Mouse (Mus musculus): ENCODE data around the gene Wwp2.

Gene Wwp2

DNA sequence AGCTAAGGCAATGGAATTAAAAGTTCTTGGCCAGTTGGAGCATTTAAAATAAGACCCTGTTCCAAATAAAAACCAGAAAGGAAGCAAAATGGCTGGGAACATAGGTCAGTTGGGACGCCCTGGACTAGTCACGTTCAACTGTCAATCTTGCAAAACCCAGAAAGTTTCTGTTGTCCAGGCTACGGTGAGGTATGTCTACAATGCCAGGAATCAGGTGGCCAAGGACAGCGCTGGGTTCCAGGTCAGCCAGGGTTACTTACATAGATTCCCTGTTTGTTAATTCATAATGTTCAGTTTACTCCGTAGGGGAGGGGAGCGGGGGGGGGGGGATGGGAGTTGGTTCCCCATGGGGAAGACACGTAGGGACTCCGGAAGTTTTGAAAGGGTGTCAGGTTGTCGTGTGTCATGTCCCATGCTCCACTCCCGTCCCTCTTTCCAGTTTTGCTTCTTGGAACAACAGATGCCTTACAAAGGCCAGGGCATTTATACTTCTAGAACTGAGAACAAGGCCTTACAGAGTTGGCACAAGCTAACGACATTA is 674 bp upstream of the Wwp2 start:
- in situ Hi-C loops (cut with MboI): no loop called here

DNA sequence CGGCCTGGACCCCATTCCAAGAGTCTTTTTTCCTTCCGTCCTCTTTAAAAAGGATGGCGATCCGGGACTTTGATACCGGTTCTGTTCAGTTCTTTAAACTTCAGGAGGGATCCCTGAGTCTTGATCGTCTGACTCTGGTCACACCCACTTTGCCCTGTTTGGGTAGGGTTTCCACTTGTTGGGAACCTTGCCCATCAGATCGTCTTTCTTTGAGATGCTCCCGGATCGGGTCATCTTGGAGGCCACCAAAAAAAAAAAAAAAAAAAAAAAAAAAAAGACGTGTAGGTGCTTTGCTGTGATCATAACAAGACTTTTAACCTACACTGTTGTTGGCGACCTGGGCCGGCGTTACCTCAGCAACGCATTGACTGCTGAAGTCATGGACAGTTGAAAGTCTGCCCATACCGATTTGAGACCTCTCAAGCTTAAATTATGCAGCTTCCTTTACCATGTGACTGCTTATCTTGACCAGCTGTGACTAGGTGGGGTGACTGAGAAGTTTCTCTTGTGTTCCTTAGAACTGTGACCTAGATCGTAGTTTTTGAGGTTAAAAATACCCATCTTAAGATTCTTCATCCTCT is 766 bp downstream of the Wwp2 start:
- in situ Hi-C loops (cut with MboI): no loop called here

DNA sequence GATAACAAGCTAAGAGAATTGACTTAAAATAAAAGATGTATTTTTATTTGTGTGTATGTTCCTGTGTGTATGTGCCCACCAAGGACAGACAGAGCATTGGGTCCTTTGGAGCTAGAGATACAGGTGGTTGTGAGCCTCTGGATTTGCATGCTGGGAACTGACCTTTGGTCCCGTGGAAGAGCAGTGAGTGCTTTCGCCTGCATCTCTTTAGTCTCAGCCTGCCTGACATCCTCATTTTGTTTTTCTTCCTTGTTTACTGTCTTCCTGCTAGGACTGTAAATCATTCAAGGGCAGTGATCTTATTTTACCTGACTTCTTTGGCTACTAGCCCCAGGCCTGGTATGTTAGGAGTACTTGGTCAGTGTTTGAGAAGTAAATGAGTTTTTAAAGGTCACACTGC is 1.5 kb downstream of the Wwp2 start:
- in situ Hi-C loops (cut with MboI): no loop called here

DNA sequence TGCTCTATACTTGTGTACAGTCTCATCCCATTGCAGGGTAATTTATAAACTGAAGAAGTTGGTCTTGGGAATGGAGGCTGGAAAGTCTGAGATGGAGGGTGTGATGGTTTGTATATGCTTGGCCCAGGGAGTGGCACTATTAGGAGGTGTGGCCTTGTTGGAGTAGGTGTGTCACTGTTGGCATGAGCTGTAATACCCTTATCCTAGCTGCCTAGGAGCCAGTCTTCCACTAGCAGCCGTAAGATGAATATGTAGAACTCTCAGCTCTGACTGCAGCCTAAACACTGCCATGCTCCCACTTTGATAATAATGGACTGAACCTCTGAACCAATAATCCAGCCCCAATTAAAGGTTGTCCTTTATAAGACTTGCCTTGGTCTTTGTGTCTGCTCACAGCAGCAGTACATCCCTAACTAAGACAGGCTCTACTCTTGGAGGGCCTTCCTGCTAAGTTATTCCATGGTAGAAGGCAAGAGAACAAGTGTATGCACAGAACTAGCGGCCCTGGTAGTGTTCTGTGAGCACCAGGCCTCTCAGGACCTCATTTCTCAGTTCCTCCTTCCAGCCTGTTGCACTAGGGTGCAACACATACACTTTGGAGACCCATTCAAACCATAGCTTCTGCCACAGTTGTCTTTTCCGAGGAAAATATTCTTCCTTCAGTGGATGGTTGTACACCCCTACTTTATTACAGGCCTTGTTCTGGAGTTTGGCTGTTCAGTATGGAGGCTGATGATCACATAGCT is 3.9 kb downstream of the Wwp2 start:
- in situ Hi-C loops (cut with MboI): no loop called here

DNA sequence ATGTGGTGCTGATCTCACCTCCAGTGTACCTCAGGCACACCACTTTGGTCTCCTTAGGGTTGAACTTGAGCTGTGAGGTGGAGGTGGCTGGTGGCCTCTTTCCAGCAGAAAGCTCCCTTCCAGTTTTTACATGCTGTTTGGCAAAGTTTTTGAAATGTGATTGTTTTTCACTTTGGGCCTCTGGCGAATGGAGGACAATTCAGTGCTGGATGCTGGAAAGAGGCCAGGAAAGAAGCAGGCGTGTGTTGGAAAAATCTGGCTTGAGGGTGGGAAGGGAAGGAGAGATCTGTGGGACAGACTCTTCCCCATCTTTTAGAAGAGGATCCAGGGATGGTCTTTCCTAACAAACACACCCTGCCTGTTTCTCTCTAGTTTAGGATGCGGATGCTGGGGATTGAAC is 8.5 kb downstream of the Wwp2 start:
- in situ Hi-C loops (cut with MboI): no loop called here

DNA sequence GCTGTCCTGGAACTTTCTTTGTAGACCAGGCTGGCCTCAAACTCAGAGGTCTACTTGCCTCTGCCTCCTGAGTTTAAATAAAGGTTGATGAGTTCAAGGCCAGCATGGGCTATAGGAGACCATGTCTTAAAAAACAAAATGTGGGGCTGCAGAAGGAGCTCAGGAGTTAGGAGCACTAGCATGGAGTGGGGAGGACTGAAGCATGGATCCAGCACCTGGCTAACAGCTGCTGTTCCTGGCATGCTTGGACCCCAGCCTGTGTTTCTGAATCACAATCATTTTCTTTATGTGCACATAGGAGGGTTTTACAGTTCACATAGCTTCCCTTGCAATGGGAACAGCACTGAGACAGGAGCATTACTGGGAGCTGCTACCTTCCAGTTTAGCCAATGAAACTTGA is 11.5 kb downstream of the Wwp2 start:
- in situ Hi-C loops (cut with MboI): no loop called here

DNA sequence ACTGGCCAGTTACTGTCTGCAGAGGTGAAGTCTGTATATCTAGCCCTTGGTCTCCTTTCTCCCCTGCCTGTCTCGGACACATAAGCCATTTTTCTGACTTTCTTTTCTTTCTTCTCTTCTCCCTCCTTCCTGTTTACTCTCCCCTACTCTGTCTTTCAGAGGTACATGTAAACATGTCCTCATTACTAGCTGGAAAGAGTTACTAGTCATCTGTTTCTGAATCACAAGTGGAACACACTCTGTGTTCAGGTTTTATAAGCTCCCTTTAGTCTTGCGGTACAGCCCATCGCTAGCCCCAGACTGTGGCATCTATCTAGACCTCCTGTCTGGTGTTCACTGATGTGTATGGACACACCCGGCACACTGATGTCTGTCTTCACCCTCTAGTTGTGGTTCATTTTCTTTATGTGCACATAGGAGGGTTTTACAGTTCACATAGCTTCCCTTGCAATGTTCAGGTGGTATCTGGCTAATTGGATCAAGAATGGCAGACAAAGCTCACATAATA is 12.3 kb downstream of the Wwp2 start:
- in situ Hi-C loops (cut with MboI): no loop called here

DNA sequence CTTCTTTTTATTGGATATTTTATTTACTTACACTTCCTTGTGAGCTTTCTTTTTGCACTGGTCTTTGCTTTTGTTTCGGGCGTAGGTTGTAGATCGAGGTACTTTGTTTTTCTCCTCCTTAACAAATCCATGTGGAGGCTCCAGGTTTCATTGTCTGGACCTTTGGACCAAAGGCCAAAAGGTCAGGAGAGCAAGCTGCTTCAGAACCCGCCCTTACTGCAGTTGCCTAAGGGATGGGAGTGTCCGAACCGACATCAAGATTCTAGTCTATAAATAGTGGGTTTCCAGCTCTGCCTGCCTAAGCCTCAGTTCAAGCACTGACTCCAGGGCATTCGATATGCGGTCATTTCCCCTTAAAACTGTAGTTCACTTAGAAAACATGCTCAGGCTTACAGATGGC is 13.0 kb downstream of the Wwp2 start:
- in situ Hi-C loops (cut with MboI): no loop called here

DNA sequence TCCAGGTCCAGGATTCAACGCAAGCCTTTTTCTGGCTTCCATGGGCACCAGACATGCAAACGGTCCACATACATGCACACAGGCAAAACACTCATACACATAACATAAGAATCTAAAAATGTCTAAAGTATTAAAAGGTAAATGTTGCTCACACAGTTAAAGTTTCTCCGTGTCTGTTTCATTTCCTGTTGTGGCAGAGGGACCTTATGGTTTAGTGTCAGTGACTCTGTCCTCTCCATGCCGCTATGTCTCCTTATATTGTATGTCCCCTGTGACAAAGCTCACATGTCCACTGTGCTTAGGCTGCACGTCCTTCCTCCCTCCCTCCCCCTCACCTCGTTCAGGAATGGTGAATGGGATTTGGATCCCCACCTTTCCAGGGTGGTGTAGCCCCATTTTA is 13.5 kb downstream of the Wwp2 start:
- in situ Hi-C loops (cut with MboI): no loop called here

DNA sequence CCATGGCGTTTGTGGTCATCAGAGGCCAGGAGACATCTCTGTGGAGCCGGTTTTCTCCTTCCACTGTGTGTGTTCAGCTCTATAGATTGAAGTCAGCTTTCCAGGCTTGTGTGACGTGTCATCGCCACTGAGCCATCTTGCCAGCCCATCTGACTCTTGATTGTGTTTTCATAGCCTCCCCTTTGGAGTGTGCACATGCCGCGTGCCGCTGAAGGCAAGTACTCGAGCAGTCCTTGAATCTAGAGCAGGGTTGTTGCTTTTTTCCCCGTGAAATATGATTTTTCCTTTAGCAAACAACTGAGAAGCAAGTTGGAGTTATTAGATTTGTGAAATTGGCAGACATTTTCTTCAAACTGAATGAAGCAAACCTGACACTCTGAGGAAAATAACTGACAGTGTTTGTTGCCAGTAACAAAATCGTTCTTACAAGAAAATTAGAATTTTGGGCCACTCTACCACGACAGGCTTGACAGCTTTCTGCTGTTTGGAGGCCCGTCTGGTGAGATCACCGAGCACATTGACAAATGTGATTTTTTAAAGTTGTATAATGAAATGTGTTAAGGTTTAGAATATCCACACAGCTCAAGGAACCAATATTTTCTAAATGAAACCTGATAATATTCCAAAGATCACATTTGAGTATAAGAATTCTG is 15.4 kb downstream of the Wwp2 start:
- in situ Hi-C loops (cut with MboI): no loop called here

DNA sequence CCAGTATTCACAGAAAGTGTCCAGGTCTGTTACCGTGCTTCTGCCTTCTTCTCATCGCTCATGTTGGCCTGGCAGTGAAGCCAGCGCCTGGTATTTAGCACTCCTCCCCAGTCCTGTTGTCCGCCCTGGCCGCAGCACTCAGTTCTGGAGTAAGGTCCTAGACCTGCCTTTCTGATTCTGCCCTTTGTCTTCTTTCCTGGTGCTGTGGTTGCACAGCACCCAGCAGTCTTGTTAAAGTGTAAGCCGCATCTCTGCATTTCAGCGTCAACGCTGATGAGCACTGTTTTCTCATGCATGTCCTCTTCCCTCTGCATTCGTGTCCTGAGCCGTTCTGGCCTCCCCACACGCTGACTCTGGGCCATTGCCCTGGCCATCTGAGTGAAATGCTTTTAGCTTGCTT is 17.2 kb downstream of the Wwp2 start:
- in situ Hi-C loops (cut with MboI): no loop called here

DNA sequence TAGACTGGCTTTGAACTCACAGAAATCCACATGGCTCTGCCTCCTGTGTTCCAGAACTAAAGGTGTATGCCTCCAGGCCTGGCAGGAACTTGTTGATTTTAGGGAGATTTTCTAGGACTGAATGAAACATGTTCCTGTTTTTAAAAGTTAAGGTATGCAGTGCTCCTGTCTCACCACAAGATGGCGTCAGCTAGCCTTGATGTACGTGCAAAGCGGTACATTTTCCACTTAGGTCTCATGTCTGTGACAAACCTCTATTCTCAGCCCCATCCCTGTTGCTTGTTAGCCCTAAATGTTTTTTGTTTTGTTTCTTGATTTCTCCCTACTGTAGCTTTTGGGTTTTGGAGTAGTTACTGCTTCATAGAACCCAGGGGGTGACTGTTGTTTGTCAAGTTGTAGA is 19.1 kb downstream of the Wwp2 start:
- in situ Hi-C loops (cut with MboI): no loop called here

DNA sequence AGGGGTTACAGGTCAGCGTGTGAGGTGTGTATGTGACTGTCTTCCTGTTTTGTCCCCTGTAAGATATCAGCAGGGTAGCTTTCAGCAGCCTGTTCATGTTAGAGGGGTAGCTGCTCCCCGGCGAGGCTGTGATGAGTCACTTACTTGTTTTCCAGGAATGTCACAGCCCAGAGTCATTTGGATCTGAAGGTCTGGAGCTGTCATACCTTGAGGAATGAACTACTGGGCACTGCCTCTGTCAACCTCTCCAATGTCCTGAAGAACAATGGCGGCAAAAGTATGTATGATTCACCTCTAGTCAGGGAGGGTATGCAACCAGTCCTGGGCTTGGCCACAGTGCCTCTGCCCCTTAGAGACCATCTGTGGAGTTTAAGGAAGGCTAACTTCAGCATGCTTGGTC is 21.6 kb downstream of the Wwp2 start:
- in situ Hi-C loops (cut with MboI): no loop called here

DNA sequence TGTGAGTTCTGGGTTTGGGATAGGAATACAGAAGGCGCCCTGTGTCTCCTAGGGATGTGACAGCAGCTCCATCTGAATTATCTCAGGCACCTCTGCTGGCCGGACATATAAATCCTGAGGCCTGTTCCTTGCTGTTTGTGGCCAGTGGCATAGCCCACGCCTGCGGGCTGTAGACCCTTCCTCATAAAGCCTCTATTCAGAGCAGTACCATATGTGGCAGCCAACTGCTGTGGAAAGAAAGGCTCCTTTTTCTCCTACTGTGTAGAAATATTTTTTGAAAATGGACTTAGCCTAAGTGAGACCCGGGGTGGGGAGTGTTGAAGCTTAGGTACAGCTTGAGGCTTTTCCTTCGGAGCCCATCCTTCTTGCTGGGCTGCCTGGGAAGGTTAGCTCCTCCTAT is 22.1 kb downstream of the Wwp2 start:
- in situ Hi-C loops (cut with MboI): no loop called here

DNA sequence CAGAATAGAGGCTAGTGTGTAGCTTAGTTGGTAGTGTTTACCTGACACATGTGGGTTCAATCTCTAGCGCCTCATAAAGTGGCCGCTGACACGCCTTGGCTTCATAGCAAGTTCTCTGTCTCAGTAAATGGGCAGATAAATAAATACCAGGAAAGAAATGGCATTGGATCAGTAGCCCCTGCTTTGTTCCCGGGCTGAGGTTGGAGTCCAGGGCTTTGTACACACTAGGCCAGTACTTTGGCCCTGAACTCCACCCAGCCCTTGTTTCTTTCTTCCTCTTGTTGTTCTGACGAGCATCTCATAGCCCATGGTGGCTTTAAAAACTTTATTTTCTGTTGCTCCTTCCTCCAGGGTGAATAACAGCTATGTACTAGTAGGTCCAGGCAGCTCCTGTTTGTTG is 26.3 kb downstream of the Wwp2 start:
- in situ Hi-C loops (cut with MboI): loop anchor here (10.0 kb wide), 1 partner anchor 112 kb away; no protein-coding TSS in a partner anchor

DNA sequence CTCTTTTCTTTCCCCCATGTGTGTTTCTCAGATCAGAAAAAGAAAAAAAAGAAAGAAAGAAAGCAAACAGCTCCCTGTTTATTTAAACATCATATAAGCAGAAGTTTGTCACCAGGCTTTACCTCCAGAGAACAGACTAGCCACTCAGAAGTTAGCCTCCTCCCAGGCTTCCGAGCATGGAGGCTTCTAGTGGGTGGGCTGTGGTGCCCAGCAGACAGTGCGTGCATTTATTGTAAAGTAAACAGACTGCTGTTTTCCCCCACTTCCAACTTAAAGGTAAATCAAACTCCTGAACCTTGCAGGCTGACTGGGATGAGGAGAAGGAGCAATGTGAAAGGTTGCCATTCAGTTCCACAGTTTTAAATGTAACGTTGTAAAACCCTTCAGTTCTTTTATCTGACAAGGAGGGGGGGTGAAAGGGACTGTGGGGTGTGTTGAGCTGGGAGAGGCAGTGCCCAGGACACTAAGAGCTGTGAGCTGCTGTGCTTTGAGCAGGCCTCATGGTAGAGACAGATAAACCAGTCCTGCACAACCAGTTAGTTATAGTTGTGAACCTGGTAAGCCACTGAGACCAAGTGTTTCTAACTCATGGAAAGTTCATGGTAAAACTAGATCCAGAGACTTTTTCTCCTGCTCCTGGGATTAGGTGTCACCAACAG is 29.3 kb downstream of the Wwp2 start:
- in situ Hi-C loops (cut with MboI): loop anchor here (10.0 kb wide), 1 partner anchor 109 kb away; no protein-coding TSS in a partner anchor

DNA sequence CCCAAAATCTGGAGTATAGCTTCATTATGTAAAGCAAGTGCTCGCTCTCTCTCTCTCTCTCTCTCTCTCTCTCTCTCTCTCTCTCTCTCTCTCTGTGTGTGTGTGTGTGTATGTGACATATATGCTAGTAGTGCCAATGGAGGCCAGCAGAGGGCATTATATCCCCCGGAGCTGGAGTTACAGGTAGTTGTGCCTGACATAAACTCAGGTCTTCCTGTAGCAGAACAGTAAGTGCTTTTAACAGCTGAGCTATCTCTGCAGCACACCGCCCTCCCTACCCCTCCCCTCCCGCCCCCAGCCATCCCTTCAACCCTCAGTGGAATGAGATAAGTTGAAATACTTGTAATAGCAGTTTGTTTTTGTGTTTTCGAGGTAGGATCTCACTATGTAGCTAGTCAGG is 30.5 kb downstream of the Wwp2 start:
- in situ Hi-C loops (cut with MboI): loop anchor here (10.0 kb wide), 1 partner anchor 108 kb away; no protein-coding TSS in a partner anchor

DNA sequence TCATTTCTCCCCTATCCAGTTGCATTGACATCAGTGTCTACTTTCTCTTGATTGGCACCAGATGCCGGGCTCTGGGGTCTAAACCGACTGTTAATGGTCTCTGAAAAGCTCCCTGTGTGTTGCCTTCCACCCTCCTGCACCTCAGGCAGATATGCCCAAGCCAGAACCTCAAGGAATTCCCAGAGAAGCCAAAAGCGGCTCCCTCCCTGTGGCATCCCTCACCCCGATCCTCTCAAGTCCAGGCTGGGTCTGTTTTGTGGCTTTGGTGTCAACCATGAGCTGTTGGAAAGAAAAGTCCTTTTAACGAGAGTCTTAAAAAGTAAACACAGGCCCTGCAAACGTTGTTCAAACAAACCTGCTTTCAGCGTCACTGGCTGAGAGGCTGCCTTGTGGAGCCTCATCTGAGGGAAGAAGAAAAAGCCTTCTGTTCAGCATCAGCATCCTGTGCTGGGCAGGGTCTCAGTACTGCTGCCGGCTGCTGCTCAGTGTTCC is 32.7 kb downstream of the Wwp2 start:
- in situ Hi-C loops (cut with MboI): loop anchor here (10.0 kb wide), 1 partner anchor 106 kb away; no protein-coding TSS in a partner anchor

DNA sequence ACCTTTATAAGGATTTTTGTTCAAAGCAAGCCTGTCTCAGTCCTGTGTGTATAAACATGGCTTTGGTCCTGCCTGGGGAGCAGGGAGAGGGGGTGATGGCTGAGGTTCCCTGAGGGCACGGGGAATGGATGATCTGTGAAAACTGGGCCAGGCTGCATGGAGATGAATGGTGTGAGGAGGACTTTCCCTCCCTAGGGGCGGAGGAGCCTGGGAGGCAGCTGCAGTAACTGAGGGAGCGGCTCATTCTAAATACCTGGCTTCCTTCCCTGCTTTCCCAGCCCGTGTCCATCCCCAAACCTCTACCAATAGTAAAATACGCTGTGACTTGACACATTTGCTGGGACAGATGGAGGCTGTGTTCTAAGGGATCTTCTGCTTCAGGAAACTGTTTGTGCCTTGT is 34.1 kb downstream of the Wwp2 start:
- in situ Hi-C loops (cut with MboI): no loop called here

DNA sequence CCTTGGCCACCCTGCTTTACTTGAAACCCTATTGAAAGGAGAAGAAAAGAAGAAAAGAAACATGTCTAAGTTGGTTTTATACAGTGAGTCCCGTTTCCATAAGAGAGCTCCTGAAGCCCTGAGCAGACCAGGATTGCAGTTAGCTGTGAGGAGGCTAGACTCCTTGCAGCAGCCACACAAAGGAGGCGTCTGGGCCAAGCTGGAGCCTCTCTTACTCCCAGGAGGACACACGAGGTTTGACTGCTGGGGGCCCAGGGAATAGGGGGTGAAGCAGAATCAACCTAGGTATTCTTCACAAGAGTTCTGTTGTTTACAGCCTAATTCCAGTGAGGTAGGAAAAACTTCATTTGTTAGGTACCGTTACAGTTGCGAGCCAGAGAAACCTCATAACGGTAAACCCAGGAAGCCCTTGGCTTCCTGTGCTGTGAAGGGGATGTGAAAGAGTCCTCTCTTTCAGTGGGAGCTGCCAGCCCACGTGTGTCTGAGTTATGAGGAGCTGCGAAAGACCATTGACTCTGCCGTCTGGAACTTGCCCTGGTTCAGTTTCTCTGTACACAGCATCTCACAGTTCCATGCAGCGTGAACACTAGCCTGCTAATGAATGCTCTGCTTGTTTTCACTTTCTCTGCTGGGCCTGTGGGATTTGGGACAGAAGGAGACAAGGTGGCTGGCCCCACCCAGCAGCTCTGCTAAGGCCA is 36.4 kb downstream of the Wwp2 start:
- in situ Hi-C loops (cut with MboI): no loop called here

DNA sequence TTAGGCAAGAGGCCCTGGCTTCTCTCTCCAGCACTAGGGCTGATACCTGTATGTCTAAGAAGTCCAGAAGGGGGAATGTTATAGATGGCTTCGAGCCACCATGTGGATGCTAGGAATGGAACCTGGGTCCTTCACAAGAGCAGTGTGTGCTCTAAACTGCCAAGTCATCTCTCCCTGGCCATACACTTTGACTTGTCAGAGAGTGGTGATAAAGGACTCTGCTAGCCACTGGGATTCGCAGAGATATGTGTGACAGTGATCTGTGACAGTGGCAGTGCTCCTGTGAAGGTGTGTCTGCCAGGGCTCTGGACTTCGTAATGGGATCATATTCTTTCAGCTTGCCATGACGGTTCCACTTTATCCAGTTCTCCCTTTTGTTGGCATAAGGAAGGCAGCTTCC is 37.2 kb downstream of the Wwp2 start:
- in situ Hi-C loops (cut with MboI): no loop called here

All from mature B cell (primary cell).